ENCODE assay signal across 18 mouse cellular contexts in genomic region chr1:180356857-180357256, GRCm38 (mm10). TPM values are rescaled to one million over a fixed set of nuclear protein-coding genes. Genes with fewer than 3 reads are reported as not detected.
DNase-seq lines count a peak whose midpoint lies in the region; ATAC-seq and TF ChIP-seq lines count a peak whose summit lies in the region.
"Had no signal": no experiment of that assay in that cellular context is flagged by ENCODE, and none has a peak within 500 bp of the region (broad histone marks: within the 10 kb centered on the region; RNA-seq: fewer than 3 reads in every experiment).

No protein-coding gene starts in this region.

- peaks cover 46% of the 10 kb centered on the region for H3K4me1 ChIP-seq in heart, adult 2 months (ENCODE audit: control insufficient read depth, insufficient read depth, low read length)
- peaks cover 42% of the 10 kb centered on the region for H3K4me1 ChIP-seq in kidney, postnatal 0 days (replicated peaks; ENCODE audit: insufficient read depth, low read length)
- peaks cover 100% of the 10 kb centered on the region for H3K4me1 ChIP-seq in megakaryocyte, embryonic 14.5 days

- peaks cover 3% of the 10 kb centered on the region; the same call in 1 of the 2 replicates for H3K36me3 ChIP-seq in heart, adult 2 months (ENCODE audit: control insufficient read depth, insufficient read depth, low read length)
- H3K36me3 ChIP-seq in kidney, postnatal 0 days (ENCODE audit: insufficient read depth, low read length) = no peaks in the 10 kb centered on the region
- H3K36me3 ChIP-seq in megakaryocyte, embryonic 14.5 days (replicated peaks; ENCODE audit: low read length) = peaks cover 69% of the 10 kb centered on the region
- H3K36me3 ChIP-seq: heart, embryonic 15.5 days; lung, embryonic 15.5 days; neural tube, embryonic 15.5 days had no signal

- TF ChIP-seq EP300 in heart, adult 2 months (IDR thresholded peaks at IDR 0.05; ENCODE audit: insufficient read depth, low read depth, low read length) = 0 out of 2 replicates have a peak, but pooled peaks have one; percentile 16

- no peaks in the 10 kb centered on the region for H3K9me3 ChIP-seq in kidney, postnatal 0 days (replicated peaks; ENCODE audit: low read length)
- H3K9me3 ChIP-seq in megakaryocyte, embryonic 14.5 days = peaks cover 4% of the 10 kb centered on the region; the same call in 1 of the 2 replicates
- H3K9me3 ChIP-seq: heart, embryonic 15.5 days; limb, embryonic 12.5 days; lung, embryonic 15.5 days; neural tube, embryonic 15.5 days had no signal

- intact Hi-C loops in heart, adult 2 months (cut with DNase I) = no loop called here
- intact Hi-C loops in heart, postnatal 14 days (cut with DNase I) = no loop called here

- no peak for DNase-seq in heart, adult 2 months
- no peak for DNase-seq in heart, postnatal 14 days
- DNase-seq in kidney, postnatal 0 days (ENCODE audit: low spot score) = peak; percentile 64
- no peak for DNase-seq in kidney, adult 8-10 months
- no peak for DNase-seq in left cerebral cortex, adult 11 months (ENCODE audit: low spot score)
- no peak for DNase-seq in frontal cortex, postnatal 36 days (ENCODE audit: low spot score in 2 of 2)
- DNase-seq: cerebellum, postnatal 25 days; gastrocnemius, postnatal 14 days; right cerebral cortex, postnatal 4 days had no signal

- H3K4me2 ChIP-seq in kidney, postnatal 0 days (ENCODE audit: low read length) = no peak overlapping the region
- H3K4me2 ChIP-seq: hindbrain, embryonic 14.5 days; limb, embryonic 12.5 days; lung, embryonic 15.5 days; midbrain, embryonic 11.5 days; neural tube, embryonic 15.5 days had no signal

- H3K4me3 ChIP-seq in heart, adult 2 months = no peak overlapping the region
- H3K4me3 ChIP-seq in kidney, postnatal 0 days (replicated peaks; ENCODE audit: low read depth, low read length) = no peak overlapping the region
- H3K4me3 ChIP-seq in megakaryocyte, embryonic 14.5 days (replicated peaks) = peak overlapping the region; percentile 84
- H3K4me3 ChIP-seq: heart, embryonic 15.5 days; limb, embryonic 12.5 days; lung, embryonic 15.5 days; neural tube, embryonic 15.5 days had no signal

- TF ChIP-seq POLR2A in heart, adult 2 months (IDR thresholded peaks at IDR 0.05; ENCODE audit: insufficient read depth, low read depth, low read length) = no peak

- H3K27me3 ChIP-seq in heart, adult 2 months (ENCODE audit: control insufficient read depth, insufficient read depth, low read length) = no peaks in the 10 kb centered on the region
- no peaks in the 10 kb centered on the region for H3K27me3 ChIP-seq in kidney, postnatal 0 days (ENCODE audit: insufficient read depth, low read length)
- H3K27me3 ChIP-seq in megakaryocyte, embryonic 14.5 days (replicated peaks) = no peaks in the 10 kb centered on the region
- H3K27me3 ChIP-seq: heart, embryonic 15.5 days; limb, embryonic 12.5 days; lung, embryonic 15.5 days; neural tube, embryonic 15.5 days had no signal

- no peak overlapping the region for H3K9ac ChIP-seq in heart, adult 2 months (ENCODE audit: low read depth, low read length)
- no peak overlapping the region for H3K9ac ChIP-seq in kidney, postnatal 0 days (ENCODE audit: low read depth, low read length)
- H3K9ac ChIP-seq: heart, embryonic 15.5 days; hindbrain, embryonic 14.5 days; limb, embryonic 12.5 days; lung, embryonic 15.5 days; neural tube, embryonic 15.5 days had no signal

- TF ChIP-seq CTCF in heart, adult 2 months (IDR thresholded peaks at IDR 0.05) = peak; percentile 49
- peak; percentile 32 for TF ChIP-seq CTCF in kidney, postnatal 0 days (IDR thresholded peaks at IDR 0.05; ENCODE audit: low read depth)

- WGBS in heart, adult 2 months = 44% methylated on average over 6 of the region's 6 CpGs
- 51% methylated on average over 6 of the region's 6 CpGs for WGBS in kidney, postnatal 0 days

- no peak for ATAC-seq in kidney, postnatal 0 days (replicated peaks; ENCODE audit: low FRiP score, low read depth)
- no peak for ATAC-seq in megakaryocyte, adult 5-6 weeks (ENCODE audit: poor library complexity, severe bottlenecking)
- ATAC-seq: forebrain, embryonic 16.5 days had no signal

- peaks cover 3% of the 10 kb centered on the region for H3K79me2 ChIP-seq in heart, adult 2 months (replicated peaks; ENCODE audit: control insufficient read depth, insufficient read depth, low read length)

- peak overlapping the region; percentile 65 for H3K27ac ChIP-seq in heart, adult 2 months
- peak overlapping the region; percentile 67 for H3K27ac ChIP-seq in kidney, postnatal 0 days
- H3K27ac ChIP-seq: hindbrain, embryonic 14.5 days; lung, embryonic 15.5 days; neural tube, embryonic 15.5 days had no signal

RNA-seq across cellular contexts. Expression of gene Itpkb, which starts 26.6 kb away (rescaled TPM):
- 10 to 100 TPM; 50.0 to 50.7 TPM for total RNA-seq in heart, adult 2 months (2021)
- 21.5 and 29.9 TPM in 2 replicates for polyA plus RNA-seq in heart, adult 2 months (2012; rRNA removed)
- total RNA-seq in heart, postnatal 14 days (2021) = 10 to 100 TPM; 76.8 to 79.6 TPM
- polyA plus RNA-seq in kidney, postnatal 0 days (2015; fragmentation: Nextera tagmentation; extraction: Ambion mirVana) = 6.8 and 7.1 TPM in 2 replicates
- polyA plus RNA-seq in megakaryocyte, embryonic 14.5 days (2012; ENCODE audit: insufficient read depth, low replicate concordance) = 36.8 and 40.6 TPM in 2 replicates
- 11.5 and 12.9 TPM in 2 replicates for total RNA-seq in megakaryocyte, adult 5-6 weeks (2015)
- total RNA-seq in megakaryocyte, adult 5-6 weeks (2017) = 10.9 and 13.6 TPM in 2 replicates
